Mouse (Mus musculus): ENCODE measurements at regions not wholly inside any gene's neighbourhood (a gene's known extent, or its start where the extent isn't known, plus 50 kb on each side); places are given as distances from the start of the nearest gene placed in this dataset.

- TF ChIP-seq USF1 (IDR thresholded peaks at IDR 0.05; ENCODE audit: low read depth) (no peak), REST (IDR thresholded peaks at IDR 0.05; ENCODE audit: insufficient read depth, insufficient read length) (no peak), MYOG (IDR thresholded peaks at IDR 0.05; ENCODE audit: control insufficient read depth in 1 of 3, insufficient read depth in 1 of 3, insufficient read length in 2 of 3, low read depth in 2 of 3) (no peak), CEBPB (IDR thresholded peaks at IDR 0.05; ENCODE audit: insufficient read depth, poor library complexity, severe bottlenecking) (no peak), E2F4 (IDR thresholded peaks at IDR 0.05; ENCODE audit: insufficient read depth) (no peak), TCF3 (IDR thresholded peaks at IDR 0.05; ENCODE audit: insufficient read length, low read depth) (no peak), TCF12 (IDR thresholded peaks at IDR 0.05; ENCODE audit: insufficient read depth, poor library complexity, severe bottlenecking) (no peak), POLR2A (IDR thresholded peaks at IDR 0.05; ENCODE audit: insufficient read length, low read depth) (no peak), SRF (IDR thresholded peaks at IDR 0.05; ENCODE audit: control insufficient read depth, insufficient read length, low read depth) (no peak), MAX (IDR thresholded peaks at IDR 0.05; ENCODE audit: low read depth) (no peak)
- H3ac ChIP-seq (ENCODE audit: control insufficient read depth, insufficient read length), result no peak overlapping the region
Observed at GRCm38 (mm10) chr17:84036056-84036455, 151.7 kb downstream of the Zfp36l2 start.

GRCm38 (mm10) chr17:84034801-84035200, 152.9 kb downstream of the Zfp36l2 start:
- H3K79me2 ChIP-seq (ENCODE audit: control insufficient read depth, insufficient read depth), result no peaks in the 10 kb centered on the region
- no peak overlapping the region for H3K4me3 ChIP-seq
- no peak overlapping the region for H3K4me2 ChIP-seq (ENCODE audit: low read depth)
- H3K36me3 ChIP-seq (ENCODE audit: control insufficient read depth, insufficient read depth), result no peaks in the 10 kb centered on the region
- no peak overlapping the region for H3ac ChIP-seq (ENCODE audit: control insufficient read depth, insufficient read length)
- TF ChIP-seq MYOG (IDR thresholded peaks at IDR 0.05; ENCODE audit: control insufficient read depth in 1 of 3, insufficient read depth in 1 of 3, insufficient read length in 2 of 3, low read depth in 2 of 3) (no peak), E2F4 (IDR thresholded peaks at IDR 0.05; ENCODE audit: insufficient read depth) (no peak), TCF12 (IDR thresholded peaks at IDR 0.05; ENCODE audit: insufficient read depth, poor library complexity, severe bottlenecking) (no peak), MAX (IDR thresholded peaks at IDR 0.05; ENCODE audit: low read depth) (no peak)
- no peaks in the 10 kb centered on the region for H3K27me3 ChIP-seq (ENCODE audit: control insufficient read depth, insufficient read depth, insufficient read length)

More at GRCm38 (mm10) chr17:84036056-84036455, 151.7 kb downstream of the Zfp36l2 start:
- no peaks in the 10 kb centered on the region for H3K36me3 ChIP-seq (ENCODE audit: control insufficient read depth, insufficient read depth)
- no peaks in the 10 kb centered on the region for H3K27me3 ChIP-seq (ENCODE audit: control insufficient read depth, insufficient read depth, insufficient read length)
- H3K4me3 ChIP-seq, result no peak overlapping the region
- no peaks in the 10 kb centered on the region for H3K79me2 ChIP-seq (ENCODE audit: control insufficient read depth, insufficient read depth)
- no peak overlapping the region for H3K4me2 ChIP-seq (ENCODE audit: low read depth)

GRCm38 (mm10) chr17:84032441-84032840, 155.3 kb downstream of the Zfp36l2 start:
- no peaks in the 10 kb centered on the region for H3K36me3 ChIP-seq (ENCODE audit: control insufficient read depth, insufficient read depth)
- H3K27me3 ChIP-seq (ENCODE audit: control insufficient read depth, insufficient read depth, insufficient read length), result no peaks in the 10 kb centered on the region
- H3K79me2 ChIP-seq (ENCODE audit: control insufficient read depth, insufficient read depth), result no peaks in the 10 kb centered on the region
- H3K4me3 ChIP-seq, result no peak overlapping the region
- TF ChIP-seq E2F4 (IDR thresholded peaks at IDR 0.05; ENCODE audit: insufficient read depth) (no peak), POLR2A (IDR thresholded peaks at IDR 0.05; ENCODE audit: insufficient read length, low read depth) (no peak), MAX (IDR thresholded peaks at IDR 0.05; ENCODE audit: low read depth) (no peak), USF1 (IDR thresholded peaks at IDR 0.05; ENCODE audit: low read depth) (no peak), MYOG (IDR thresholded peaks at IDR 0.05; ENCODE audit: control insufficient read depth in 1 of 3, insufficient read depth in 1 of 3, insufficient read length in 2 of 3, low read depth in 2 of 3) (no peak), REST (IDR thresholded peaks at IDR 0.05; ENCODE audit: insufficient read depth, insufficient read length) (no peak), SRF (IDR thresholded peaks at IDR 0.05; ENCODE audit: control insufficient read depth, insufficient read length, low read depth) (no peak), POLR2AphosphoS2 (IDR thresholded peaks at IDR 0.05; ENCODE audit: insufficient read length, low read depth) (no peak), TCF12 (IDR thresholded peaks at IDR 0.05; ENCODE audit: insufficient read depth, poor library complexity, severe bottlenecking) (no peak), TCF3 (IDR thresholded peaks at IDR 0.05; ENCODE audit: insufficient read length, low read depth) (no peak), MYOD1 (IDR thresholded peaks at IDR 0.05; ENCODE audit: control insufficient read depth in 1 of 3, insufficient read length in 2 of 3, low read depth in 2 of 3) (no peak)
- no peak overlapping the region for H3K4me2 ChIP-seq (ENCODE audit: low read depth)
- no peak overlapping the region for H3ac ChIP-seq (ENCODE audit: control insufficient read depth, insufficient read length)

GRCm38 (mm10) chr17:84031833-84032232, 155.9 kb downstream of the Zfp36l2 start:
- Histone ChIP-seq H3ac (ENCODE audit: control insufficient read depth, insufficient read length) (no peak overlapping the region), H3K79me2 (ENCODE audit: control insufficient read depth, insufficient read depth) (no peaks in the 10 kb centered on the region), H3K27me3 (ENCODE audit: control insufficient read depth, insufficient read depth, insufficient read length) (no peaks in the 10 kb centered on the region), H3K36me3 (ENCODE audit: control insufficient read depth, insufficient read depth) (no peaks in the 10 kb centered on the region), H3K4me2 (ENCODE audit: low read depth) (no peak overlapping the region), H3K4me3 (no peak overlapping the region)
- TF ChIP-seq SRF (IDR thresholded peaks at IDR 0.05; ENCODE audit: control insufficient read depth, insufficient read length, low read depth), result no peak
- TF ChIP-seq REST (IDR thresholded peaks at IDR 0.05; ENCODE audit: insufficient read depth, insufficient read length), result no peak
- TF ChIP-seq POLR2A (IDR thresholded peaks at IDR 0.05; ENCODE audit: insufficient read length, low read depth), result no peak
- no peak for TF ChIP-seq USF1 (IDR thresholded peaks at IDR 0.05; ENCODE audit: low read depth)
- no peak for TF ChIP-seq E2F4 (IDR thresholded peaks at IDR 0.05; ENCODE audit: insufficient read depth)
- TF ChIP-seq CEBPB (IDR thresholded peaks at IDR 0.05; ENCODE audit: insufficient read depth, poor library complexity, severe bottlenecking), result no peak
- no peak for TF ChIP-seq MAX (IDR thresholded peaks at IDR 0.05; ENCODE audit: low read depth)
- TF ChIP-seq POLR2AphosphoS2 (IDR thresholded peaks at IDR 0.05; ENCODE audit: insufficient read length, low read depth), result no peak
- TF ChIP-seq TCF3 (IDR thresholded peaks at IDR 0.05; ENCODE audit: insufficient read length, low read depth), result no peak
- no peak for TF ChIP-seq TCF12 (IDR thresholded peaks at IDR 0.05; ENCODE audit: insufficient read depth, poor library complexity, severe bottlenecking)
- TF ChIP-seq MYOG (IDR thresholded peaks at IDR 0.05; ENCODE audit: control insufficient read depth in 1 of 3, insufficient read depth in 1 of 3, insufficient read length in 2 of 3, low read depth in 2 of 3), result no peak
- TF ChIP-seq MYOD1 (IDR thresholded peaks at IDR 0.05; ENCODE audit: control insufficient read depth in 1 of 3, insufficient read length in 2 of 3, low read depth in 2 of 3), result no peak

GRCm38 (mm10) chr17:84031381-84031780, 156.4 kb downstream of the Zfp36l2 start:
- TF ChIP-seq E2F4 (IDR thresholded peaks at IDR 0.05; ENCODE audit: insufficient read depth) (no peak), SRF (IDR thresholded peaks at IDR 0.05; ENCODE audit: control insufficient read depth, insufficient read length, low read depth) (no peak), MYOD1 (IDR thresholded peaks at IDR 0.05; ENCODE audit: control insufficient read depth in 1 of 3, insufficient read length in 2 of 3, low read depth in 2 of 3) (no peak), TCF12 (IDR thresholded peaks at IDR 0.05; ENCODE audit: insufficient read depth, poor library complexity, severe bottlenecking) (no peak), TCF3 (IDR thresholded peaks at IDR 0.05; ENCODE audit: insufficient read length, low read depth) (no peak), USF1 (IDR thresholded peaks at IDR 0.05; ENCODE audit: low read depth) (no peak), MAX (IDR thresholded peaks at IDR 0.05; ENCODE audit: low read depth) (no peak), MYOG (IDR thresholded peaks at IDR 0.05; ENCODE audit: control insufficient read depth in 1 of 3, insufficient read depth in 1 of 3, insufficient read length in 2 of 3, low read depth in 2 of 3) (no peak), CEBPB (IDR thresholded peaks at IDR 0.05; ENCODE audit: insufficient read depth, poor library complexity, severe bottlenecking) (no peak), POLR2A (IDR thresholded peaks at IDR 0.05; ENCODE audit: insufficient read length, low read depth) (no peak), POLR2AphosphoS2 (IDR thresholded peaks at IDR 0.05; ENCODE audit: insufficient read length, low read depth) (no peak)
- Histone ChIP-seq H3K4me2 (ENCODE audit: low read depth) (no peak overlapping the region), H3K4me3 (no peak overlapping the region), H3K79me2 (ENCODE audit: control insufficient read depth, insufficient read depth) (no peaks in the 10 kb centered on the region), H3K36me3 (ENCODE audit: control insufficient read depth, insufficient read depth) (no peaks in the 10 kb centered on the region), H3K27me3 (ENCODE audit: control insufficient read depth, insufficient read depth, insufficient read length) (no peaks in the 10 kb centered on the region), H3ac (ENCODE audit: control insufficient read depth, insufficient read length) (no peak overlapping the region)
